Mouse (Mus musculus): ENCODE data around the gene Crcp. TPM values are rescaled to one million over a fixed set of nuclear protein-coding genes. Genes with fewer than 3 reads are reported as not detected.

The Crcp gene
- polyA plus RNA-seq, 1 experiment = 25.7 TPM

GRCm38 (mm10) chr5:130048786-130049520, 19.9 kb downstream of the Crcp start:
- no peak overlapping the region for H3K27ac ChIP-seq (ENCODE audit: insufficient read depth, low read length)
- H3K9ac ChIP-seq (ENCODE audit: low read depth, poor library complexity, severe bottlenecking) = no peak overlapping the region
- peaks cover 11% of the 10 kb centered on the region for H3K36me3 ChIP-seq (ENCODE audit: control insufficient read depth, insufficient read depth, low read length, poor library complexity, severe bottlenecking)

GRCm38 (mm10) chr5:130050416-130050815, 21.3 kb downstream of the Crcp start:
- Histone ChIP-seq H3K9me3 (replicated peaks; ENCODE audit: control insufficient read depth, insufficient read depth, low read length, poor library complexity, severe bottlenecking) (no peaks in the 10 kb centered on the region), H3K36me3 (ENCODE audit: control insufficient read depth, insufficient read depth, low read length, poor library complexity, severe bottlenecking) (peaks cover 11% of the 10 kb centered on the region), H3K4me1 (ENCODE audit: control insufficient read depth, insufficient read depth, low read length) (no peaks in the 10 kb centered on the region)

More at GRCm38 (mm10) chr5:130048786-130049520, 19.9 kb downstream of the Crcp start:
- H3K4me1 ChIP-seq (ENCODE audit: control insufficient read depth, insufficient read depth, low read length) = no peaks in the 10 kb centered on the region
- TF ChIP-seq EP300 (IDR thresholded peaks at IDR 0.05; ENCODE audit: insufficient read depth, low read depth, low read length) = no peak
- TF ChIP-seq CTCF (IDR thresholded peaks at IDR 0.05; ENCODE audit: low read depth, low read length) = no peak
- no peak for TF ChIP-seq POLR2A (IDR thresholded peaks at IDR 0.05; ENCODE audit: insufficient read depth, low read length)
- no peak overlapping the region for H3K4me3 ChIP-seq (ENCODE audit: low read depth, low read length)
- no peaks in the 10 kb centered on the region for H3K27me3 ChIP-seq (ENCODE audit: control insufficient read depth, insufficient read depth, low read length, poor library complexity, severe bottlenecking)
- H3K9me3 ChIP-seq (replicated peaks; ENCODE audit: control insufficient read depth, insufficient read depth, low read length, poor library complexity, severe bottlenecking) = no peaks in the 10 kb centered on the region

GRCm38 (mm10) chr5:130051073-130051860, 22.2 kb downstream of the Crcp start:
- Histone ChIP-seq H3K27me3 (ENCODE audit: control insufficient read depth, insufficient read depth, low read length, poor library complexity, severe bottlenecking) (no peaks in the 10 kb centered on the region), H3K4me3 (ENCODE audit: low read depth, low read length) (no peak overlapping the region), H3K4me1 (ENCODE audit: control insufficient read depth, insufficient read depth, low read length) (no peaks in the 10 kb centered on the region), H3K9me3 (replicated peaks; ENCODE audit: control insufficient read depth, insufficient read depth, low read length, poor library complexity, severe bottlenecking) (no peaks in the 10 kb centered on the region), H3K27ac (ENCODE audit: insufficient read depth, low read length) (no peak overlapping the region), H3K9ac (ENCODE audit: low read depth, poor library complexity, severe bottlenecking) (no peak overlapping the region), H3K36me3 (ENCODE audit: control insufficient read depth, insufficient read depth, low read length, poor library complexity, severe bottlenecking) (peaks cover 11% of the 10 kb centered on the region)
- TF ChIP-seq POLR2A (IDR thresholded peaks at IDR 0.05; ENCODE audit: insufficient read depth, low read length) (no peak), CTCF (IDR thresholded peaks at IDR 0.05; ENCODE audit: low read depth, low read length) (no peak), EP300 (IDR thresholded peaks at IDR 0.05; ENCODE audit: insufficient read depth, low read depth, low read length) (no peak)

More at GRCm38 (mm10) chr5:130050416-130050815, 21.3 kb downstream of the Crcp start:
- TF ChIP-seq CTCF (IDR thresholded peaks at IDR 0.05; ENCODE audit: low read depth, low read length) (no peak), POLR2A (IDR thresholded peaks at IDR 0.05; ENCODE audit: insufficient read depth, low read length) (no peak), EP300 (IDR thresholded peaks at IDR 0.05; ENCODE audit: insufficient read depth, low read depth, low read length) (no peak)
- Histone ChIP-seq H3K27me3 (ENCODE audit: control insufficient read depth, insufficient read depth, low read length, poor library complexity, severe bottlenecking) (no peaks in the 10 kb centered on the region), H3K4me3 (ENCODE audit: low read depth, low read length) (no peak overlapping the region), H3K27ac (ENCODE audit: insufficient read depth, low read length) (no peak overlapping the region), H3K9ac (ENCODE audit: low read depth, poor library complexity, severe bottlenecking) (no peak overlapping the region)

GRCm38 (mm10) chr5:130052510-130052909, 23.4 kb downstream of the Crcp start:
- Histone ChIP-seq H3K27me3 (ENCODE audit: control insufficient read depth, insufficient read depth, low read length, poor library complexity, severe bottlenecking) (no peaks in the 10 kb centered on the region), H3K4me3 (ENCODE audit: low read depth, low read length) (no peak overlapping the region), H3K4me1 (ENCODE audit: control insufficient read depth, insufficient read depth, low read length) (no peaks in the 10 kb centered on the region), H3K9ac (ENCODE audit: low read depth, poor library complexity, severe bottlenecking) (no peak overlapping the region), H3K36me3 (ENCODE audit: control insufficient read depth, insufficient read depth, low read length, poor library complexity, severe bottlenecking) (peaks cover 5% of the 10 kb centered on the region), H3K27ac (ENCODE audit: insufficient read depth, low read length) (no peak overlapping the region), H3K9me3 (replicated peaks; ENCODE audit: control insufficient read depth, insufficient read depth, low read length, poor library complexity, severe bottlenecking) (no peaks in the 10 kb centered on the region)
- no peak for TF ChIP-seq POLR2A (IDR thresholded peaks at IDR 0.05; ENCODE audit: insufficient read depth, low read length)
- no peak for TF ChIP-seq EP300 (IDR thresholded peaks at IDR 0.05; ENCODE audit: insufficient read depth, low read depth, low read length)
- TF ChIP-seq CTCF (IDR thresholded peaks at IDR 0.05; ENCODE audit: low read depth, low read length) = no peak

GRCm38 (mm10) chr5:130052955-130053354, 23.9 kb downstream of the Crcp start:
- Histone ChIP-seq H3K4me3 (ENCODE audit: low read depth, low read length) (no peak overlapping the region), H3K27ac (ENCODE audit: insufficient read depth, low read length) (no peak overlapping the region), H3K36me3 (ENCODE audit: control insufficient read depth, insufficient read depth, low read length, poor library complexity, severe bottlenecking) (0 out of 2 replicates have a peak, but pooled peaks cover 2% of the 10 kb centered on the region), H3K27me3 (ENCODE audit: control insufficient read depth, insufficient read depth, low read length, poor library complexity, severe bottlenecking) (no peaks in the 10 kb centered on the region), H3K9ac (ENCODE audit: low read depth, poor library complexity, severe bottlenecking) (no peak overlapping the region), H3K4me1 (ENCODE audit: control insufficient read depth, insufficient read depth, low read length) (no peaks in the 10 kb centered on the region), H3K9me3 (replicated peaks; ENCODE audit: control insufficient read depth, insufficient read depth, low read length, poor library complexity, severe bottlenecking) (no peaks in the 10 kb centered on the region)
- TF ChIP-seq CTCF (IDR thresholded peaks at IDR 0.05; ENCODE audit: low read depth, low read length) = no peak

GRCm38 (mm10) chr5:130055688-130056087, 26.6 kb downstream of the Crcp start:
- Histone ChIP-seq H3K27ac (ENCODE audit: insufficient read depth, low read length) (no peak overlapping the region), H3K36me3 (ENCODE audit: control insufficient read depth, insufficient read depth, low read length, poor library complexity, severe bottlenecking) (0 out of 2 replicates have a peak, but pooled peaks cover 3% of the 10 kb centered on the region), H3K27me3 (ENCODE audit: control insufficient read depth, insufficient read depth, low read length, poor library complexity, severe bottlenecking) (no peaks in the 10 kb centered on the region), H3K9me3 (replicated peaks; ENCODE audit: control insufficient read depth, insufficient read depth, low read length, poor library complexity, severe bottlenecking) (no peaks in the 10 kb centered on the region), H3K9ac (ENCODE audit: low read depth, poor library complexity, severe bottlenecking) (no peak overlapping the region), H3K4me3 (ENCODE audit: low read depth, low read length) (no peak overlapping the region), H3K4me1 (ENCODE audit: control insufficient read depth, insufficient read depth, low read length) (no peaks in the 10 kb centered on the region)
- TF ChIP-seq CTCF (IDR thresholded peaks at IDR 0.05; ENCODE audit: low read depth, low read length) (no peak), POLR2A (IDR thresholded peaks at IDR 0.05; ENCODE audit: insufficient read depth, low read length) (no peak), EP300 (IDR thresholded peaks at IDR 0.05; ENCODE audit: insufficient read depth, low read depth, low read length) (no peak)
